Mouse (Mus musculus) cortical plate, adult 2 months (tissue): ENCODE measurements around the gene Akap6.

ENCODE experiments used
- CTCF ChIP-seq: fragments of 200-500 bp; IDR thresholded peaks from 2 replicates; pipeline ENCODE4 v1.5.1; 2011; ENCODE audit warnings: mild to moderate bottlenecking, control low read depth, low read length; ENCODE audit not compliant: insufficient read depth; ENCODE audit errors: extremely low read depth
- POLR2A ChIP-seq: fragments of 200-500 bp; IDR thresholded peaks from 2 replicates; pipeline ENCODE4 v1.6.1; 2011; ENCODE audit warnings: mild to moderate bottlenecking, low read length, control low read depth; ENCODE audit not compliant: insufficient read depth; ENCODE audit errors: extremely low read depth

DNA sequence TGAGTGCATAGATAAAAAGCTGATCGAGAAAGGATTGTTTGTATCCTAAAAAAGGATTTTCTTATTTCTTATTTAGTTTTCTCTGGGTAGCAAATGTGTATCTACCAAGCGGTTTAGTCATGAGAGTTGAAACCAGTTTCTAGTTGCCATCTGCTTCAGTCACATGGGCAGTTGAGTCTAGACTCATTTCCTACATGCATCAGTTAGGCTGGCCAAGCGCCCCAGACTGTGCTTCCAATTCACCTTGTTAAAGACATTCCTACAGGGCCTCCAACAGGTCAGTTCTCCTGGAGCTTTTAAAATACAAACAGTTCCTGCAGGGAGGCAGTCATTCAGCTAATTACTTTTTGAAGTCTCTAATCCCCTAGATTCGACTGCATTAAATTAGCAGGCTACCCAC, 176.9 kb downstream of the Akap6 start:
- TF ChIP-seq POLR2A (no peak), CTCF (no peak)
